Mouse (Mus musculus) liver, embryonic 11.5 days (tissue): ENCODE results near the gene Btbd9. TPM values are rescaled to one million over a fixed set of nuclear protein-coding genes. Genes with fewer than 3 reads are reported as not detected.

Experiments used
- ATAC-seq: fragments of 200-750 bp; cut with Nextera tagmentation; replicated peaks from 2 replicates; pipeline ENCODE4 v1.8.0; 2017; ENCODE audit warnings: moderate number of reproducible peaks, mild to moderate bottlenecking, moderate TSS enrichment, moderate library complexity; ENCODE audit not compliant: low FRiP score
- DNase-seq: peaks from one replicate; pipeline ENCODE4 v3.0.0-alpha.2; 2017; ENCODE audit warnings: low spot score
- H3K27ac ChIP-seq: fragments of 300-500 bp; sonication (generic); 2 replicates; pipeline ENCODE4 v1.5.1; 2014; ENCODE audit warnings: mild to moderate bottlenecking, low read depth, low read length, control low read depth
- H3K27me3 ChIP-seq: fragments of 300-500 bp; sonication (generic); replicated peaks from 2 replicates; pipeline ENCODE4 v1.6.1; 2014; ENCODE audit warnings: low read length, mixed read lengths; ENCODE audit not compliant: control insufficient read depth, insufficient read depth
- H3K36me3 ChIP-seq: fragments of 300-500 bp; sonication (generic); 2 replicates; pipeline ENCODE4 v1.6.1; 2014; ENCODE audit warnings: mild to moderate bottlenecking, low read length, moderate library complexity, mixed read lengths; ENCODE audit not compliant: control insufficient read depth, insufficient read depth
- H3K4me1 ChIP-seq: fragments of 300-500 bp; sonication (generic); replicated peaks from 2 replicates; pipeline ENCODE4 v1.6.1; 2014; ENCODE audit warnings: low read length, mixed read lengths; ENCODE audit not compliant: control insufficient read depth, insufficient read depth
- H3K4me2 ChIP-seq: fragments of 300-500 bp; sonication (generic); 2 replicates; pipeline ENCODE4 v1.6.1; 2014; ENCODE audit warnings: mild to moderate bottlenecking, control low read depth, moderate library complexity
- H3K4me3 ChIP-seq: fragments of 300-500 bp; sonication (generic); 2 replicates; pipeline ENCODE4 v1.5.1; 2014; ENCODE audit warnings: low read depth, low read length, control low read depth
- H3K9ac ChIP-seq: fragments of 300-500 bp; sonication (generic); 2 replicates; pipeline ENCODE4 v1.6.1; 2014; ENCODE audit warnings: low read depth, low read length, control low read depth
- H3K9me3 ChIP-seq: fragments of 300-500 bp; sonication (generic); 2 replicates; pipeline ENCODE4 v1.6.1; 2016; ENCODE audit warnings: low read length, inconsistent platforms, mixed read lengths; ENCODE audit not compliant: control insufficient read depth
- WGBS: fragments of 180-500 bp; shearing (Covaris S2); extraction: QIAGEN DNeasy Blood & Tissue Kit; methylation state at CpG from one replicate; pipeline ENCODE4 v1.1.7; 2014; 5-methylcytosine and 5-hydroxymethylcytosine counted together
- polyA plus RNA-seq: library from polyadenylated mRNA; unstranded; fragments of >200 nt; fragmentation: Nextera tagmentation; extraction: Ambion mirVana; gene quantifications from 2 replicates; pipeline ENCODE4 v1.2.1, GENCODE M21; 2014

Btbd9 gene
- polyA plus RNA-seq, 1 experiment from 2014 or later, result 33.4 TPM

DNA sequence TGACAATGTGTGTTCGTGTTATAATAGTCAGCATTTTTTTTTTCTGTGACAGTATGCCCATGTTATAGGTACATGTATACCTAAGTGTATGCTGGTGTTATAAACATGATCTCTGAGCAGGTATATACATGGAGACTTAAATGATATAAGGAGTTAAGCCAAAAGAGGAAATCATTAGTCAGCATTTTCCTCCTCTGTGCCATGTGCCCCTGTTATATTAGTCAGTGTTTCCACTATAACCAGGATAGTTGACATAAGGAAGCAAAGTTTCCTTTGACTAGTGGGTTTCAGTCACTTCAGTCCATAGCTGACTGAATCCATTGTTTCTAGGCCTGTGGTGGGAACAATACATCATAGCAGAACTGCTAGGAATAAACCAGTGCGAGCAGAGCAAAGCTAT is 81.1 kb downstream of the Btbd9 start:
- WGBS, result 86% methylated on average over 2 of the region's 2 CpGs
- no peak for ATAC-seq

GRCm38 (mm10) chr17:30493481-30493880 is 82.8 kb downstream of the Btbd9 start:
- Histone ChIP-seq H3K9ac (no peak overlapping the region), H3K36me3 (peaks cover 4% of the 10 kb centered on the region; the same call in 1 of the 2 replicates), H3K4me3 (no peak overlapping the region), H3K9me3 (no peaks in the 10 kb centered on the region), H3K4me2 (no peak overlapping the region), H3K27ac (no peak overlapping the region), H3K27me3 (no peaks in the 10 kb centered on the region), H3K4me1 (no peaks in the 10 kb centered on the region)
- WGBS, result 93% methylated on average over 6 of the region's 6 CpGs
- ATAC-seq (no peak), DNase-seq (no peak)

More for the DNA sequence above, 81.1 kb downstream of the Btbd9 start:
- Histone ChIP-seq H3K4me1 (no peaks in the 10 kb centered on the region), H3K9ac (no peak overlapping the region), H3K27ac (no peak overlapping the region), H3K9me3 (no peaks in the 10 kb centered on the region), H3K4me3 (no peak overlapping the region), H3K27me3 (no peaks in the 10 kb centered on the region), H3K36me3 (peaks cover 4% of the 10 kb centered on the region; the same call in 1 of the 2 replicates), H3K4me2 (no peak overlapping the region)
- DNase-seq, result no peak

DNA sequence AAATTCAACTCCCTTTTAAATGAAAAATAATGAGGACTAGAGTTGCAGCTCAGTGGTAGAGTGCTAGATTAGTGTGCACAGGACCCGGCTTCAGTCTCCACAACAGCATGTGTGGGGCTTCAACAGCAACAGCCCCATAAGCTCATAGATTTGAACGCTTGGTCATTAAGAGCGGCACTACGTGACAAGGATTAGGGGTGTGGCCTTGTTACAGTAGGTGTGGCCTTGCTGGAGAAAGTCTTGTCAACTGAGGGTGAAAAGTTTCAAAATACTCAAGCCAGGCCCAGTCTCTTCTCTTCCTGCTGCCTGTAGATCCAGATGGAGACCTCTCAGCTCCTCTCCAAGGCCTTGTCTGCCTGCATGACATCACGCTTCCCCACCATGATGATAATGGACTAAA is 84.1 kb downstream of the Btbd9 start:
- no peak overlapping the region for H3K9ac ChIP-seq
- no peak overlapping the region for H3K4me2 ChIP-seq
- WGBS, result 96% methylated on average over 5 of the region's 5 CpGs
- H3K36me3 ChIP-seq, result peaks cover 4% of the 10 kb centered on the region; the same call in 1 of the 2 replicates
- H3K27me3 ChIP-seq, result no peaks in the 10 kb centered on the region
- no peak overlapping the region for H3K27ac ChIP-seq
- DNase-seq, result no peak
- no peak for ATAC-seq
- H3K9me3 ChIP-seq, result no peaks in the 10 kb centered on the region
- no peaks in the 10 kb centered on the region for H3K4me1 ChIP-seq
- H3K4me3 ChIP-seq, result no peak overlapping the region

GRCm38 (mm10) chr17:30491601-30492000 is 84.7 kb downstream of the Btbd9 start:
- no peak for DNase-seq

GRCm38 (mm10) chr17:30490601-30491000 is 85.7 kb downstream of the Btbd9 start:
- ATAC-seq (no peak), DNase-seq (no peak)
- no peaks in the 10 kb centered on the region for H3K9me3 ChIP-seq
- H3K36me3 ChIP-seq, result peaks cover 4% of the 10 kb centered on the region; the same call in 1 of the 2 replicates
- no peaks in the 10 kb centered on the region for H3K4me1 ChIP-seq
- no peaks in the 10 kb centered on the region for H3K27me3 ChIP-seq
- no peak overlapping the region for H3K4me3 ChIP-seq
- H3K4me2 ChIP-seq, result no peak overlapping the region
- no peak overlapping the region for H3K27ac ChIP-seq
- 91% methylated on average over 7 of the region's 7 CpGs for WGBS
- no peak overlapping the region for H3K9ac ChIP-seq

More at GRCm38 (mm10) chr17:30491601-30492000, 84.7 kb downstream of the Btbd9 start:
- Histone ChIP-seq H3K27ac (no peak overlapping the region), H3K9me3 (no peaks in the 10 kb centered on the region), H3K4me3 (no peak overlapping the region), H3K4me2 (no peak overlapping the region), H3K9ac (no peak overlapping the region), H3K4me1 (no peaks in the 10 kb centered on the region), H3K36me3 (peaks cover 4% of the 10 kb centered on the region; the same call in 1 of the 2 replicates), H3K27me3 (no peaks in the 10 kb centered on the region)
- 90% methylated on average over 8 of the region's 8 CpGs for WGBS
- ATAC-seq, result no peak

- WGBS, result 84% methylated on average over 5 of the region's 5 CpGs
- H3K36me3 ChIP-seq, result peaks cover 4% of the 10 kb centered on the region; the same call in 1 of the 2 replicates
- no peak overlapping the region for H3K4me3 ChIP-seq
- ATAC-seq (no peak), DNase-seq (no peak)
- H3K4me2 ChIP-seq, result no peak overlapping the region
- no peak overlapping the region for H3K9ac ChIP-seq
- H3K27me3 ChIP-seq, result no peaks in the 10 kb centered on the region
- H3K27ac ChIP-seq, result no peak overlapping the region
- H3K4me1 ChIP-seq, result no peaks in the 10 kb centered on the region
- no peaks in the 10 kb centered on the region for H3K9me3 ChIP-seq
These were observed 86.2 kb downstream of the Btbd9 start for GRCm38 (mm10) chr17:30490086-30490485.

GRCm38 (mm10) chr17:30489629-30490028 is 86.7 kb downstream of the Btbd9 start:
- Histone ChIP-seq H3K4me2 (no peak overlapping the region), H3K27me3 (no peaks in the 10 kb centered on the region), H3K9me3 (no peaks in the 10 kb centered on the region), H3K36me3 (peaks cover 4% of the 10 kb centered on the region; the same call in 1 of the 2 replicates), H3K27ac (no peak overlapping the region), H3K4me1 (no peaks in the 10 kb centered on the region), H3K9ac (no peak overlapping the region), H3K4me3 (no peak overlapping the region)
- ATAC-seq, result no peak
- WGBS, result 86% methylated on average over 7 of the region's 7 CpGs
- no peak for DNase-seq

DNA sequence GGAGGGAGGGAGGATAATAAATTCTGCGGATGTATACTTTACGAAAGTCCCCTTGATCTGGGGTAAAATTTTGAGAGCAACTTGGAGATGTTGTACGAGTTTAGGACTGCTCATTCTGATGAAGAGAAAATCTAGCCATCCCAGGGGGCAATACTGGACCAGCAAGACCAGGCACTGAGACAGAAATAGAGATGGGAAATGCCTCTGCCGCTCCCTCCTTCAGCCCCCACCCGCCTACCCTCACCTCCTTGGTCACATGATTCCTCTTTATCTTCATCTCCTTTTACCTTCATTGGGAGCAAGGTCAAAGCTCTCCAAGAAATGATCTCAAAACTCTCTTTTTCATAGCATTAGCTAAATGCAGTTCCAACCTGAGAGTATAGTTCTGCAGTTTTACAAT is 88.6 kb downstream of the Btbd9 start:
- H3K9me3 ChIP-seq, result no peaks in the 10 kb centered on the region
- H3K4me2 ChIP-seq, result no peak overlapping the region
- DNase-seq, result no peak
- H3K27ac ChIP-seq, result no peak overlapping the region
- 82% methylated on average over 5 of the region's 5 CpGs for WGBS
- ATAC-seq, result no peak
- no peak overlapping the region for H3K4me3 ChIP-seq
- H3K27me3 ChIP-seq, result no peaks in the 10 kb centered on the region
- H3K4me1 ChIP-seq, result no peaks in the 10 kb centered on the region
- H3K36me3 ChIP-seq, result peaks cover 4% of the 10 kb centered on the region; the same call in 1 of the 2 replicates
- H3K9ac ChIP-seq, result no peak overlapping the region

DNA sequence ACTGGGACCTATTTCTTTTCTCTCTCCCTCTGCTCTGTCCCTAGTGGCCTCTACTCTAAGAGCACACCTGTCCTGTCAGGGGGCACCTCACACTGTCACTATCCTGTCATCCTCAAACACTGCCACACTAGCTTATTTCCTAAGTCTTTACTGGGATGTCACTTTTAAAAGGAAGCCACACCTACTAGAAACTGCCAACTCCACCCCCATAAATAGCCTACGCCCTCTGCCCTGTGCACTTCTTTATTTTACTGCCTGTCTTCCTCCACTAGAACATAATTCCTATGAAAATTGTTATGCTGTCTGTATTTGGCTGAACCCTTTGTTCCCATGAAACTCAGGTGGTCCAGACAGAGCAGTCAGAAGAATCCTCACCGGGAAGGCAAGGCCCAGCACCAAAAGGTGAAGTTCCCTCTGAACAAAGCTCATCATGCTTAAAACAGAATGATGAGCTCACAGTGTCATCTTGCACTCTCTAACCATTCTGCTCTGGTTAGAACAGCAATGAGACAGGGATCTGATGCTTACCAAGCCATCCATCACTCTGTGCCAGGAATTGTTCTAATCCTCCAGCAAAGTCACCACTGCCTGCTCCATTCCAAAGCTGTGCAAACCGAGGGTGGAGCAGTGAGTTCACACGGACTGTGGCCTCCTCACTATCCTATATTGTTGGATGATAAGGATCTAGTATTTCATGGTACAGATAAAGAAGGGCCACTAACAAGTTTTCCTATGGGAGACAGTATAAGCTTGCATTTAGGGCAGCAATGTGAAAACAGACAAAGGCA is 91.0 kb downstream of the Btbd9 start:
- Histone ChIP-seq H3K4me1 (no peaks in the 10 kb centered on the region), H3K9me3 (no peaks in the 10 kb centered on the region), H3K9ac (no peak overlapping the region), H3K27me3 (no peaks in the 10 kb centered on the region), H3K27ac (no peak overlapping the region), H3K4me3 (no peak overlapping the region), H3K4me2 (no peak overlapping the region), H3K36me3 (no peaks in the 10 kb centered on the region)
- WGBS, result 78% methylated on average over 4 of the region's 4 CpGs
- no peak for DNase-seq
- ATAC-seq, result no peak
